Mouse (Mus musculus): Measurements from ENCODE around the gene Phactr1. TPM values are rescaled to one million over a fixed set of nuclear protein-coding genes. Genes with fewer than 3 reads are reported as not detected.

Phactr1 gene
- polyA plus RNA-seq, 1 experiment from 2014 or later, result 5.2 TPM

DNA sequence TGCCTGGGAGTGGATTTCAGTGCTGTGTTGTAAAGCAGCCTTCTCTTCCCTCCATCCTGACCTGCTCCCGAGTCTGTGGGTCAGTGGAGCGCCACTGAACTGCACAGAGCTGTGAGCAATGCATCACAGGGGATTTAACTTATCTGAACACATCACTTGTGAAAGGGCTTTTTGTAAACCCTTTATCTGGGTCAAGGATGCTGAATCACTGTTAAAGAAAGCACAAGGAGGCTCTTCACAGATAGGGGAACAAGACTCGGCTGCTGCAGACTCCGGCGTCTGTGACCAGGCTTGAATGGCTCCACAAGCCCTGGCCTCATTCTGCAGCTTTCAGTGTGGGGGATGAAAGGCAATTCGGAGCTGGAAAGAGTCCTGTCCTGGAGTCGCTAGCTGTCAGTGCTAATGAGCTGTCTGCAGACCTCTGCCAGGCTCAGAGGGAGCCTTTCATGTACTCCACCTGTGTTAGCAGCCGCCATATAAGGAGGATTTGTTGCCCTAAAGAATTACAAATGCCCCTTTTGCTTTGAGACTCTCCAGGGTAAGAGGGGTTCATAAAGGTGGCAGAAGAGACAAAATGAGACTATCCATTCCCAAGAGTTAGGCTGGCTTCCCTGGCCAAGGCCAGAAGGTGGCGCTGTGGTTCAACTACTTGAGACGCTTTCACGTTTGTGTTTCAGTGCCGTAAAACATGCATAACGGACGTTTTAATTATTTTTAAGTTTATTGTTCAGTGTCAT lies 502.2 kb downstream of the Phactr1 start:
- Histone ChIP-seq H3K9me3 (ENCODE audit: low read depth, low read length) (no peaks in the 10 kb centered on the region), H3K4me1 (ENCODE audit: insufficient read depth) (no peaks in the 10 kb centered on the region; the same call in 1 of the 2 replicates), H3K27me3 (ENCODE audit: insufficient read depth, low read length) (no peaks in the 10 kb centered on the region), H3K9ac (peak overlapping the region; percentile 34; the same call in 1 of the 2 replicates), H3K36me3 (ENCODE audit: insufficient read depth) (no peaks in the 10 kb centered on the region), H3K27ac (ENCODE audit: low read depth) (0 out of 2 replicates have a peak overlapping the region, but pooled peaks have one; percentile 18), H3K4me3 (ENCODE audit: low read depth, low read length) (peak overlapping the region; percentile 30), H3K4me2 (peak overlapping the region; percentile 62)
- ATAC-seq (ENCODE audit: insufficient read depth) (peak; percentile 74), DNase-seq (peak; percentile 98)
- WGBS, result 7% methylated on average over 14 of the region's 14 CpGs
- peak; percentile 93 for TF ChIP-seq CTCF (IDR thresholded peaks at IDR 0.05; ENCODE audit: low read depth)

DNA sequence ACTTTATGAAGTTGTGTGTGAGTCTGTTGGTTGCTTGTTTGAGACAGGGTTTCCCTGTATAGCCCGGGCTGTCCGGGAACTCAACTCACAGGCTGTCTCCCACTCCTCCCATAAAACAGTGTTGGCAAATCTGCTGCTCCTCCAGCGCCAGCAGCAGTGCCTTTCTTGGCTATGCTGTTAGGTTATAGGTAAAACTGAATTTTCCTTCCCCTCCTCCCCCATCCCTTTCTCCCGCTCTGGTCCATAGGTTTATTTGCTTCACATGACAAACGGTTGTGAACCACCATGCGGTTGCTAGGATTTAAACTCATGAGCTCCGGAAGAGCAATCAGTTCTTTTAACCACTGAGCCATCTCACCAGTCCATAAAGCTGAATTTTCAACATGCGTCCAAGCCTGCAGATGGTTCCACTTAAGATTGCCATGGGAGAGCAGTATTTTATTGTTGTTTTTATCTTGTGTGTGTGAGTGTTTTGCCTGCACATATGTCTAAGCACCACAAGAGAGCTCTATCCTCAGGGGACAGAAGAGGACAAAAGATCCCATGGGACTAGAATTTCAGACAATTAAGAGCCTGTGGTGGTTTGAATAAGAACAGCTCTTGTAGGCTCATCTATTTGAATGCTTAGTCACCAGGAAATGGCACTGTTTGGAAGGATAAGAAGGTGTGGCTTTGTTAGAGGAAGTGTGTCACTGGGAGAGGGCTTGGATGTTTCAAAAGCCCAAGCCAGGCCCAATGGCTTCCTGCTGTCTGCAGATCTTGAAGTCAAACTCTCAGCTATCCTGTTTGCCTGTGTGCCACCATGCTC lies 503.0 kb downstream of the Phactr1 start:
- Histone ChIP-seq H3K9me3 (ENCODE audit: low read depth, low read length) (no peaks in the 10 kb centered on the region), H3K36me3 (ENCODE audit: insufficient read depth) (no peaks in the 10 kb centered on the region), H3K4me2 (peak overlapping the region; percentile 62), H3K4me1 (ENCODE audit: insufficient read depth) (no peaks in the 10 kb centered on the region; the same call in 1 of the 2 replicates), H3K27ac (ENCODE audit: low read depth) (0 out of 2 replicates have a peak overlapping the region, but pooled peaks have one; percentile 18), H3K4me3 (ENCODE audit: low read depth, low read length) (peak overlapping the region; percentile 30), H3K9ac (peak overlapping the region; percentile 34; the same call in 1 of the 2 replicates), H3K27me3 (ENCODE audit: insufficient read depth, low read length) (no peaks in the 10 kb centered on the region)
- WGBS, result 33% methylated on average over 8 of the region's 8 CpGs
- ATAC-seq (ENCODE audit: insufficient read depth) (peak; percentile 75; the same call in 1 of the 2 replicates), DNase-seq (peak; percentile 31)
- no peak for TF ChIP-seq CTCF (IDR thresholded peaks at IDR 0.05; ENCODE audit: low read depth)

DNA sequence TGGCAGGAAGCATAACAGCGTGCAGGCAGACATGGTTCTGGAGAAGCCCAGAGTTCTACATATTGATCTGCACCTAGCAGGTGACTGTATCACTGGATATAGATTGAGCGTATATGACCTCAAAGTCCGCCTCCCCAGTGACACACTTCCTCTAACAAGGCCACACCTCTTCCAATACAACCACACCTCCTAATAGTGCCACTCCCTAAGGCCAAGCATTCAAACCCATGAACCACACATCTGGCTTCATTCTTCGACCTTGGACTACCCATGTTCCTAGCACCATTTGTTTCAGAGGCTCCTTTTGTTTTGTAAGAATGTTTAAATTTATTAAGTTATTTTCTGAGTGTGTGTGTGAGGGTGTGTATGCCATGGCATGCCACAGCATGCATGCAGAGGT lies 507.3 kb downstream of the Phactr1 start:
- no peak for TF ChIP-seq CTCF (IDR thresholded peaks at IDR 0.05; ENCODE audit: low read depth)
- ATAC-seq (ENCODE audit: insufficient read depth) (no peak), DNase-seq (no peak)
- Histone ChIP-seq H3K4me1 (ENCODE audit: insufficient read depth) (peaks cover 14% of the 10 kb centered on the region), H3K27ac (ENCODE audit: low read depth) (no peak overlapping the region), H3K4me2 (no peak overlapping the region), H3K4me3 (ENCODE audit: low read depth, low read length) (no peak overlapping the region), H3K27me3 (ENCODE audit: insufficient read depth, low read length) (no peaks in the 10 kb centered on the region), H3K9ac (no peak overlapping the region), H3K36me3 (ENCODE audit: insufficient read depth) (no peaks in the 10 kb centered on the region), H3K9me3 (ENCODE audit: low read depth, low read length) (no peaks in the 10 kb centered on the region)
- 95% methylated on average over 4 of the region's 4 CpGs for WGBS

Measured in lung, embryonic 14.5 days (tissue).